Mouse (Mus musculus): ENCODE data around the gene Scnn1b. TPM values are rescaled to one million over a fixed set of nuclear protein-coding genes. Genes with fewer than 3 reads are reported as not detected.

The Scnn1b gene
- not detected for total RNA-seq (2021)
- long read RNA-seq, experiment 1: 0 reads
- long read RNA-seq, experiment 2: 0 reads

DNA sequence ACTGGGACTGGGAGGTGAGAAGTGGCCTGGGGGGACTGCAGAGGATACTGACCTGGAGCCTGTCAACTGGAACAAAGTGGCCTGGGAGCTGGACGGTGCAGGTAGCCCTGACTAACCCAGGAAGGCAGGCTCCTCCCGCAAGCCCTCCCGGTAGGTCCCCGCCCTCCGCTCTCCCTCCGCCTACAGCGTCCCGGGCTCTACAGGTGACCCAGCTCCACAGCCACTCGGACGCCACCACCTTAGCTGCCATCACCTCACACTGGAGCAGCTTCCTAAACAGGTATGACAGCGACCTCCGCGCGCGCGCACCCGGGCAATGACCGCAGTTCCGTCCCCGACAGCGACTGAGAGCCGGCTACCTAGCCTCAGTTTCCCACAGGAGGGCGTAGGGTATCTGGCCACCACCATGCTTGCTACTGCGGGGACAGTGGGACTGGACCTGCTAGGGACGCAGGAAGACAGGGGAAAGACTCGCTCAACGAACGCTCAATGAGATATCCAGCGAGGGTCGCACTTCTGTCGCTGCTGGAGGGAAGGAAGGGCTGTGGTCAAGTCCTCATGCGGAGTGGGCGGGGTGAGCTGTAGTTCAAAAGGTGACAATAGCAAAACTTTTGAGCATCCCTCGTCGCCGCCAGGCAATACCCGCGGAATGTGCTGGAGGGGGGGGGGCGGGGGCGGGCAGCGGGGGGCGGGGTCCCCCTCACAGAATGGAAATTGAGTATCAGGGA is at the start of gene Scnn1b:
Scnn1b (plus strand) TSS at position 181 of the 728 bp plus-strand sequence.
- no peak for DNase-seq (ENCODE audit: low spot score in 2 of 2)

DNA sequence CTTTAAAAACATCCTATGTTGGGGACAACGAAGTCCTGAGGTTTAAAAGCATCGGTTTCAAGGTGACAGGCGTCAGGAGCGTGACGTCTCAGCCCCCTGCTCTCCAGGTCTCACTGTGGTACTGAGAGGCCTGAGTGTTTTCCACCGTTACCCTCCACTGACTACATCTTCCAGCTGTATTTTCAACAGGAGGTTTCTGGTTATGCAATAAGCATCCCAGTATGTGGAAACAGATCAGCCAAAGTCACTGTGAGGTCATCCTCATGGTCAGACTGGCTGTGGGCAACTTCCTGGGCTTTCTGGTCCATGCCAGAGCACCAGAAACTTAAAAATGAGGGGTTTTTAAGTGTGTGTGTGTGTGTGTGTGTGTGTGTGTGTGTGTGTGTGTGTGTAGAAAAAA is 43.2 kb upstream of the Scnn1b start:
- DNase-seq (ENCODE audit: low spot score in 2 of 2): no peak

DNA sequence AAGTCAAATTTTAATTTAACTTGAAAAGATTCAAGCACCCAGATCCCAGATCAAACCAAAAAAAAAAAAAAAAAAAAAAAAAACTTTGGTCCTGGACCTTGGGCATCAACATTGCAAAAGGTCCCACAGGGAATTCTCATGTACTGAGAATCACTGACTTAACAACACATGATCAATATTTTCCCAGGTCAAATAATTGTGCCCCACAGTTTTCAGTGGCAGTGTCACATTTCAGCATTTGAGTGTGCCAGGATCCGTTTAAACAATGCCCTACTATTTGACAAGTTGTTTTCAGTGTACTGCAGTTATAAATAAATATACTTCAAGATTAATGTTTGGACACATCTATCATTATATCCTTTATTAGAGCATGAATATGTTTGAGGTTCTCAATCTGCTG is 36.4 kb upstream of the Scnn1b start:
- DNase-seq (ENCODE audit: low spot score in 2 of 2): no peak

DNA sequence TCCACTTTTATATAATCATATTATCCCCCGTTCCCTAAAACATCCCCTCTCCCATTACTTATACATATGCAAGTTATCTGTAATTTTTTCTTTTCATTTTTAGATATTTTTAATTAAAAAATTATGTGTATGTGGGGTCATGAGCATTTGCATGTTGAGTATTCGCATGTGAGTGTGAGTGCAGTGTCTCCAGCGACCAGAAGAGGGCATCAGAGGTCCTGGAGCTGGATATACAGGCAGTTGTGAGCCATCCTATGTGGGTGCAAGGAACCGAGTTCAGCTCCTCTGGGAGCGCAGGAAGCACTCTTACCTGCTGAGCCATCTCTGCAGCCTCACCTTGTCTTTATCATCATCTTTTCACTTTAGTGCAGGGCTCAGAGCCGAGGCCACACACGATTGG is 29.4 kb upstream of the Scnn1b start:
- DNase-seq (ENCODE audit: low spot score in 2 of 2): no peak

DNA sequence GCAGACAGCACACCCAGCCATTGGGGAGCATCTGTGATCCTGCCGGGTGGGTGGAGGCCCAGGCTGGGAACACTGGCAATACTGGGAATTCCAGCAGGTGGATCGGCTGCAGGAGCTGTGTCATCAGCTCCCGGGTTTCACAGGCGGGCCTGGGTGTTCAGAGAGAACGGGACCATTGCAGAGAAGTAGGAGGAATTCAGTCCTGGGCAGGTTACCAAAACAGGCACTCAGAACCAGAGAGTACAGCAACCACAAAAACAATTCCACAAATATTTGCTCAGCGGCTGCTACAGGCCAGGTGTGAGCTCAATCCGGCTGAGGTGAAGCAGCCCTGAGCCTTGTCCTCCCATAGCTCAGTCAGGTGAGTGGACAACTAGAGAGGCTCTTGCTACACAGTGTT is 28.0 kb upstream of the Scnn1b start:
- DNase-seq (ENCODE audit: low spot score in 2 of 2): peak; percentile 8 to 14

DNA sequence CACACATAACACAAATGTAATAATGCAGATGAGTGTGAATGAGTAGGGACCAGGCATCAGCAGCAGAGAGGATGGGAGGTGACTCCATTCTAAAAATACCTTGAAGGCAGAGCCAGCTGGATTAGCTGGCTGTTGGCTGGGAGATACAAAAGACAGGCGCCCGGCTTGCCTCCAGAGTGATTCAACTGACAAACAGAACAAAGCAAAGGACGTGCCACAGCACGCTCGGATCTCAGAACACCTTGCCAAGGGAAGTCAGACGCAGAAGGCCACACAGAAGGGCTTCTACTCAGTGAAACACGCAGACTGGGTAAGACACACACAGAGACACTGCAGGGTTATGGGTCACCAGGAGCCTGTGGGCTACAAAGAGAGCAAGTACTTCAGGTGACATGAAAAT is 24.0 kb upstream of the Scnn1b start:
- peak; percentile 21 to 22 for DNase-seq (ENCODE audit: low spot score in 2 of 2)

DNA sequence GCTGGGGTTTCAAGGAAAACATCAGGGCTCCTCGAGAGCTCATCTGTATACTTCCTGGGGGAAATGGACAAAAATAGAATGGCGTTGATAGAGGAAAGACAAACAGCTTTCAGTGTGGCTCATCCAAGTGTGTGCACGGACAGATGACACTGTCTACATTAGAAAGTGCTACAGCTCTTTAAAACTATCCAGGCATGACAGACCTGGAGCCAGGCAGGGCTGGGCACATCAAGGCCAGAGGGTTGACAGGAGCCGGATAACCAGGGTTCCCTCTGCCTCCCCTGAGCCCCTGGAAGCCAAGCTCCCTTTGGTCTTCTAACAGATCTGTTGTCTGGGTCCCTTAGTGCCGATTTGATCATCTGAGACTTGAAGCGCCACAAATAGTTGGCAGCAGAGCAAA is 22.6 kb upstream of the Scnn1b start:
- DNase-seq (ENCODE audit: low spot score in 2 of 2): no peak

DNA sequence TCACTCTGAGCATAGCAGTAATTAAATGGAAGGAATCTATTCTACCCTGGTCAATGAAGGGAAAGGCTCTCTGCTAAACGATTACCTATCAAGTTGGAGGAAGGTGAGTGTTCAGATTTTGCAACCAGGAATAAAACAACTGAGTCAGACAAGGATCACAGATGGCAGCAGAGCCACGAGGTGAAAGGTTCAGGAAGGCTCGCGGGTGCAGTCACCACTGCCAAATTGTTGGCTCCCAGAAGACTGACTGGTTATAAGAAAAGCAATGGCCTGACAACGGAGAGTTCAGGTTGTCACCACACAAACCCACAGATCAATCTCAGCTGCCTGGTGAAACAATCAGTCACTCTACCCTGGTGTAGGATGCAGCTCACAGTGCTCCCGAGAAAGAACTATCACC is 18.9 kb upstream of the Scnn1b start:
- DNase-seq (ENCODE audit: low spot score in 2 of 2): no peak

DNA sequence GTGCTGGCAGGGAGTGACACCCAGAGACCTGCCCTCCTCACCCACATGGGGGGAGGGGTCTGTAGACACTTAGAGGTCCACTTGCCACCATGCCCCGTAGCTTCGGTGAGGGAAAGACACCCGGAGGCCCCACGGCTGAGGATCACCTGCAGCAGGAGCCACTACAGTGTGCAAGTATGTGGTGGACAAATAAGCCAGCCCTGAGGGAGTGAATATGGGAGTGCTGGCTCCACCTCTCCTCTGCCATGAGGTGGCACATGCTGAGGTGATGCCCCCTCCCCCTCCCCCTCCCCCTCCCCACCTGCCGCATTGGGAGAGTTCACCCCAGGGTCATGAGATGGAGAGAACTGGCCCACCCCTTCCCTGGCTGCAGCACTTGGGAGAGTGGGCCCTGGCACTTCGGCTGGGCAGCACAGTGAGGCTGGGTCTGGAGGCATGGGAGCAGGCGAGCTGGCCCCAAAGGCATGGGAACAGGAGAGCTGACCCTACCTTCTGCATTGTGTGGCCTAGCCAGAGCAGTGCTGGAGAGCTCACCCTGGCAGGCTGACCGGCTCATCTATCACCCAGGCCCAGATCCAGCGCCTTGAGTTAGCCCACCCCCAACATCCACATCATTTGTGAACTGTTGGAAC is 16.2 kb upstream of the Scnn1b start:
- DNase-seq (ENCODE audit: low spot score in 2 of 2): no peak

DNA sequence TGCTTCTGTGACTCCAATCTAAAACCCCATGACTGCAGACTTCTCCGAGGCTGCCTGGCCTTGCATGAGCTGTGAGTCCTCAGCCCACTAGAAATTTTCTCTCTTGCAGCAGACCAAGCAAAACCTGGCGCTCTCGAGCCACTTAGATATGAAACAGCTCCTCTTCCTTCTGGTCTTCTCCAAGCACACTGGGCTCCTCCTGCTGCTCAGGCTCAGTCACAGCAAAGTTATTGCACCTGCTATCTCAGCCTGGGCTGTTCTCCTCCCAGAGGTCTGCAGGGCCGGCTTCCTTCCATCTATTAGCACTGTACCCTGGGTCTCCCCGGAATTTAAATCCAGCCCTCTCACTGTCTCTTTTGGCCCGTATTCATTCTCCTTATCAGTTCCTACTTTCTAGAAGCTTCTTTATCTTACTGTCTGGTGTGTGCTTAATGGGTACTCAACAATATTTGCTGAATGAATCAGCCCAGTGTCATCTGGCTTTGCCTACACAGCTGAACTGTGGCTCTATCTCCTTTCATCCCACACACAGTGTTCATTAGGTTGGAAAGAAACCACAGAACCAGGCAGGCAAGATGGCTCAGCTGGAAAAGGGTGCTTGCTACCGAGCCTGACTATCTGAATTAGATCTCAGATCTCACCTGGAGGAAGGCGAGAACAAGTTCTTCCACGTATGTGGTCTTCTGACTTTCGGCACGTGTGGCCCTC is 7.5 kb upstream of the Scnn1b start:
- no peak for DNase-seq (ENCODE audit: low spot score in 2 of 2)

DNA sequence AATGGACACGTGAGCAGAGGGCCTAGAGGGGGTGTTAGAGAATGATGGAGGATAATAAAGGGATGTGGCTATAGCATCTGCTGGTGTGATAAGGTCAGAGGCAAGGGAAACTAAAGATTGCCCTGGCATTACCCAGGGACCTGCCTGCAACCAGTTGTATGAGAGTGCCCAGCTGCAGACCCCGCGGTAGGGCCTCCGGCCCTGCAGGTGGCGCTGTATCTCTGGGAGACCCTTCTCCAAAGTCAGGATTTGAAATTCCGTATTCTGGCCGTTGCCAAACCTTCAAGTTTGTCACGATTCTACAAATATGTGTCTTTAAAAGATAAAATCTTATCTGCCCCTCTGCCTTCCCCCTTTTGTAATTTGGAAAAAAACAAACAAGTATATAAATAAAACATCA is 5.9 kb upstream of the Scnn1b start:
- no peak for DNase-seq (ENCODE audit: low spot score in 2 of 2)

DNA sequence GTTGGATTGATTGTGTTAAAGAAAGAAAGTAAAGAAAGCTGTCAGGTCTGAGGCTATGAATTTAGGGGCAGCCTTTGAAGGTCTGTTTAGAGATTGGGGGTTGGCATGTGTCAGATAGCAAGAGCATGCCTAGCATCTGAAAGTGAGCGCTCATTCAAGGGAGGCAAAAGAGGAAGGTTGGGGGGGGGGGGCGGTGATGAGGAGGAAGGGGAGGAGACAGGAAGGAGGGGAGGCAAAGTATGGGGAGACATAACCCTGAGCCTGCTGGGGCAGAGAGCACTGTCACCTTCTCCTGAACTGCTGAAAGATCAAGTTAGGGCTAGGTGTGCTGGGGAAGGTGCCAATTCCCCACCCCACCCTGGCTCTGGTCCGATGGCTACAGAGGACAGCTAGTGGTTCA is 6.8 kb downstream of the Scnn1b start:
- no peak for DNase-seq (ENCODE audit: low spot score in 2 of 2)

DNA sequence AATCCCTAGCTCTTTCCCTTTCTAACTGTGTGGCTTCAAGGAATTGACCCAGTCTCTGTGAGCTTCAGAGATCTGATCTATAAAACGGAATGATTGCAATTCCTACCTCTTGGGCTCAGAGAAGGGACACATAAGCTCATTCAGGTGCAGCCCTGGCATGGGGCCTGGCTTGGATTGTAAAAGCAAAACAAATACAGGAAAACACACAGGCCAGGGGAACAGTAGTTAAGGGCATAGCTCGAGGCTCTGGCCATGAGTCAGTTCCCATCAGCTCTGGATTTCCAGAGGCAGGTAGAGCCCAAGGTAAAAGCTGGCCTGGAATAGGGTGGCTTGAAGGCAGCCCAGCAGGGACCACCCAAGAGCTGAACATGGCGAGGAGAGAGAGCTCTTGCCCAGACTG is 9.2 kb downstream of the Scnn1b start:
- no peak for DNase-seq (ENCODE audit: low spot score in 2 of 2)

DNA sequence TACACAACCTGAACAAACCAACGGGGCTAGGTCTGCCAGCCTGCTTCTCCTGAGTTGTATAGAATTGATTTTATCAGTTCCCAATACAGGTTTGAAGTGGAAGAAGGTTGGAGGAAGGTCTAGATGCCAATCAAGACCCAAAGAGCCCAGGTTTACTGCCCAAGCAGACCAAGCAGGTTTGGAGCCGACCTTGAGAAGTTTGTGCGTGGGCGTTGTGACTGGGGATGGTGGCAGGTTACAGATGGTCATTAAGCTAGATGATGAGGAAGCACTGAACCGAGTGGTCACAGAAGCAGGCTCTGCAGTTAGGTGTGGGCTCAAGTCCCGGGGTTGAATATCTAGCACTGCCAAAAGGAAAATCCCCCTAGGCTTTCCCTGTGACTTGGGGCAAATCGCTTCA is 9.9 kb downstream of the Scnn1b start:
- no peak for DNase-seq (ENCODE audit: low spot score in 2 of 2)

DNA sequence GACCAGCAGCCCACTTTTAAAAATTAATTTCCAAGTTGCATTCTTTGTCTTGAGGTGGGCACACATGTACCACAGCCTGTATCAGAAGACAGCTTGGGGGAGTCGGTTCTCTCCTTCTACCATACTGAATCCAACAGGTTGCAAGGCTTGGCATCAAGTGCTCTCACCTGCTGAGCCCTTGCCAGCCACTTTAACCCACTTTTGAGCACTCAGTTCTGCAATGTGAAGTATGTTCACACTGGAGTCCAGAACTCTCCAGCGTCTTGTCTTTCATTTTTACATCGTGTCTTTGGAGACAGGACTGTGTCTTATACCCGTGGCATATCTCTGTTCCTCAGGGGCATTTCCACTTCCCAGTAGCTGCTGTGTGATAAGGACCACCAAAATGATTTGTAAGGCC is 15.4 kb downstream of the Scnn1b start:
- no peak for DNase-seq (ENCODE audit: low spot score in 2 of 2)

DNA sequence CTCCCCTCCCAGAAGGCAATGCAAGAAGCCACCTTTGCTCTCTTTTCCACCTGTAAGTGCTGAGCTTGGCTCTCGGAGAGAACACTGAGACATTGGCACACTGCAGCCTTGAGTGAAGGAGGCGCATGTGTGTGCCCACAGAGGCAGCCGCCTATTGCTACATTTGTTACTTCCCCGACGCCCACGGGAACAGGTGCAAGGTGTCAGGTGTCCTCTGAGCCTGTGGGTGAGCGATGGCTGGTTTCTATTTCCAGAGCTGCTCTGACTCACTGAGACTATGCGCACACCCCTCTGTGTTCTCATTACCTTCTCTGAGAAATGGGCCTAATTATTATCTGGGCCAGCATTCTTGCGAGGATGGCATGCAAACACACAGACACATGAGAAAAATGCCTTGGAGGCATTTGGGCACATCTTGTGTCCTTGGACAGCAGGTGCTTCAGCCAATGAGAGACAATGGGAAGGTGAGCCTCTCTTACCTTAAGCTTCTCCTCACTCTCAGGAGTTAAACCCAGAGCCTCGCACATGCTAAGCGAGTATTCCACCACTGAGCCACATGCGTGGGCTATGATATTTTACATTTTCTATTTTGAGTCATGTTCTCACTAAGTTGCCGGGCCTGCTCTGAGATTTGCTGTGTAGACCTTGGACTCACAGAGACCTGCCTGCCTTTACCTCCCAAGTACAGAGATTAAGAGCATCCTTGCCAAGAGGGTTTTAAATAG is 26.0 kb downstream of the Scnn1b start:
- peak; percentile 49 to 59 for DNase-seq (ENCODE audit: low spot score in 2 of 2)

DNA sequence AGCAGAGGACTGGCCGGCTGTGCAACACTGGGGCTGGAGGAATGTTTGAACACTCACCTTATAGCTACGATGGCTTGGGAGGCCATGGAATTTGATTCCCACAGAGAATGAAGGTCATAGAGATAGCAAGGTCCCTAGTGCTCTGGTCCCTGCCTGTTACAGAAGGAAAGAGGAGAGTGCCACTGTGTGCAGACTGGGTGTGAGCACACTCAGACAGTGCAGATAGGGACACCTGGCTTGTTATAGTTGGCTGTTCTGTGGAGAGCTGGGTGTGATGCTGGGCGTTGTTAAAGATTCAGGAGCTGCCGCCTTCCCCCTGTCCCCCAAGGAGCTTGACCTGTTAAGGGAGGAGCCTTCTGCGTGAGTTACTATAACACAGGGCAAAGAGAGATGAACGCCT is 31.9 kb downstream of the Scnn1b start:
- no peak for DNase-seq (ENCODE audit: low spot score in 2 of 2)

DNA sequence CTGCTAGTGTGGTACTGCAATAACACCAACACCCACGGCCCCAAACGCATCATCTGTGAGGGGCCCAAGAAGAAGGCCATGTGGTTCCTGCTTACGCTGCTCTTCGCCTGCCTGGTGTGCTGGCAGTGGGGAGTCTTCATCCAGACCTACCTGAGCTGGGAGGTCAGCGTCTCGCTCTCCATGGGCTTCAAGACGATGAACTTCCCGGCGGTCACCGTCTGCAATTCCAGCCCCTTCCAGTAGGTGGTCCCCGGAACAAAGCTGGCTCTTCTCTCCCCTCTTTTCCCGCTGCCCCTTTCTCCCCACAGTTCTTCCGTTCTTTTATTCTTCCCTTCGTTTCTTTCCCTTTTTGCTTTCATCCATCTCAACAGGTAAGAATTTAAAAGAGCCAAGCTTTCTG is 34.5 kb downstream of the Scnn1b start:
- peak; percentile 12 to 46 for DNase-seq (ENCODE audit: low spot score in 2 of 2)

DNA sequence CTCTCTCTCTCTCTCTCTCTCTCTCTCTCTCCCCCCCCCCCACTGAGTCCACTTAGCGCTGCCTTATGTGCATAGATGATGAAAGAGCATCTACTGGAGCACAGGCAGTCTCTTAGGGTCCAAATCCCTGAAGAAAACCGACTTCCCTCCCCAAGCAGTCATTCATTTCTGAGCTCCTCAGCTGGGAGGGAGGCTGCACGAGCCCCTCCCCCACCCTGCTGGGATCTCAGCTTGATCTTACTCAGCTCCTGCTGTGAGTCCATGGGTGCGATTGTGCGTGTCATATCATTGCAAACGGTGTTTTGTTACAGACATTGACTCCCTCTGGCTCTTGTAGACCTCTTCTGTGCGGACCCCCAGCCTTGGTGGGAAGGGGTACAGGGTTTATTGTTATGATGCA is 35.1 kb downstream of the Scnn1b start:
- DNase-seq (ENCODE audit: low spot score in 2 of 2): no peak

DNA sequence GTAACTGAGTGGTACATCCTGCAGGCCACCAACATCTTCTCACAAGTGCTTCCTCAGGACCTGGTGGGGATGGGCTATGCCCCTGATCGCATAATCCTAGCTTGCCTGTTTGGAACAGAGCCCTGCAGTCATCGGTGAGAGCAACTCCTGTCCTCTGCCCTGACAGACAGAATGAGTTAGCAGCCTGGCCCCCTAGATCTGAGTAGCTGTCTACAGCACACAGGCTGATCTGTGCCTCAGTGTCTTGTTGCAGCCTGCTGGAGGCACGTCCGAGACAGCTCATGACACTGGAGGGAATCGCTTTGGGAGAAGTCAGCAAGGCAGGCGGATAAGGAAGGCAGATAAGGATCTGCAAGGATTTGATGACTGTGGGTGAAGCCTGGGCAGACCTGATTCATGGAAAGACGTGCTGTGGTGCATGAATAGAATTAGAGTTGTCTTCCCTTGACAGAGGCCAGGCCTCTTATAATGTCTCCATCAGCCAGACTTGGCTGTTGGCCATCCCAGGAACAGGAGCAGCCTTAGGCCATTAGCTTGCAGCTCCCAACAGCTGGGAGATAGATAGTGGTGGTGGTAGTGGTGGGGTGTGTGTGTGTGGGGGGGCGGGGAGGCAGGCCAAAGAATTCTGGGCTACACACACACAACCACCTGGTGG is 38.0 kb downstream of the Scnn1b start:
- no peak for DNase-seq (ENCODE audit: low spot score in 2 of 2)

DNA sequence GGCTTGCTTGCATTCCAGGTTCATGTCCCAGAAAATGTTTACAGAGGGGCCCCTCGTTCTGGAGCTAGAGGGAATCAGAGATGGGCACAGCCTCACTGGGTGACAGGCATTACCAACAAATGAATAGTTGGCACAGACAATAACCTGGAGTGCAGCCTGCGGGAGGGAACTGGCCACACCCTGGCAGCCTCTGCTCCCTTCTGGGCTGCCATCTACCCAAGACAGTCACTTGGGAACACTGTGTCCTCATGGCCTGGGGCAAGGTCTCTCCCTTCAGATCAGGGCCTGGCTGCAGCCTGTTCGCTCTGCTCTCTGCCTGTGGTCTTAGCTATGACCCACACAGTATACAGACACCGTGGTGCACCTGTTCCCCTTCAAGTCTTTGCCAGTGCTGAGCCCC is 42.0 kb downstream of the Scnn1b start:
- no peak for DNase-seq (ENCODE audit: low spot score in 2 of 2)
